In the genomic region with DNA sequence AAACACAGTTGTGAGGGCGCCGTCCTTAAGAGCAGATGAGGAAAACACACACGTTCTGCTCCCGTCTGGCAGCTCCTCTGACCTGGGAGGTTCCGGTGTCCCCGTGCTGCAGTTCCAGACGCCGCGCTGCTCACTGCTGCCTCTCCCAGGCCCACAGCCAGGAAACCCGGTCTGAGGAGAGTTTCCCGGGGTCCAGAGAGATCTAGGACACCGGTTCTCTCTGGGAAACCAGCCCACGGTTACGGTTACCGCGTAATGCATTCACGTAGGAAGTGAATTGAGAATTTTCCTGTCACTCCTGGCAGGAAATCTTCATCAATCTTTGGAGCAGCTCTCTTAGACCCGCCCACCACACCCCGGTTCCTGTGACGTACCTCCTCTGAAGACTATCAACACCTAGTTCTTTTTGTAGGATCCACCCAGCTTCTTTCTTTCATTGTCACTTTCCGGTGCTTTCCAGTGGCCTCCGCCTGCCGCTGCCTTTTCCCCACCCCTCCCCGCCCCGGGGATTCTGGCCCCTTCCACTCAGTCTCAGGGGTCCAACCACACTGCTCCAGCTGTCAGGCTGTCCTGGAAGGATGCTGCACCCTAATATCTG, we compare ENCODE assay signal across 8 mouse cellular contexts.
DNase-seq lines count a peak whose midpoint lies in the region; ATAC-seq and TF ChIP-seq lines count a peak whose summit lies in the region.

No protein-coding gene starts in this region.

- peak overlapping the region; percentile 56 for H3K4me3 ChIP-seq in embryonic facial prominence, embryonic 11.5 days (ENCODE audit: low read depth, low read length)
- H3K4me3 ChIP-seq in limb, embryonic 10.5 days, result peak overlapping the region; percentile 65
- H3K4me3 ChIP-seq in midbrain, embryonic 12.5 days, result peak overlapping the region; percentile 57
- H3K4me3 ChIP-seq in small intestine, adult 2 months (ENCODE audit: low read depth, low read length), result peak overlapping the region; percentile 95

- ATAC-seq in embryonic facial prominence, embryonic 11.5 days (replicated peaks; ENCODE audit: insufficient number of reproducible peaks, low FRiP score, low TSS enrichment, low read depth), result peak; percentile 92
- peak; percentile 94 for ATAC-seq in midbrain, embryonic 12.5 days (ENCODE audit: low FRiP score, low read depth)

- under 1% methylated on average over 25 of the region's 25 CpGs for WGBS in embryonic facial prominence, embryonic 11.5 days
- under 1% methylated on average over 25 of the region's 25 CpGs for WGBS in limb, embryonic 10.5 days
- WGBS in midbrain, embryonic 12.5 days, result under 1% methylated on average over 25 of the region's 25 CpGs
- WGBS in small intestine, adult 2 months, result under 1% methylated on average over 25 of the region's 25 CpGs

- H3K27me3 ChIP-seq in embryonic facial prominence, embryonic 11.5 days (ENCODE audit: control insufficient read depth, insufficient read depth, low read length), result no peaks in the 10 kb centered on the region
- no peaks in the 10 kb centered on the region for H3K27me3 ChIP-seq in limb, embryonic 10.5 days (ENCODE audit: low read depth, poor library complexity, severe bottlenecking)
- no peaks in the 10 kb centered on the region for H3K27me3 ChIP-seq in midbrain, embryonic 12.5 days
- H3K27me3 ChIP-seq in small intestine, adult 2 months (ENCODE audit: control insufficient read depth, insufficient read depth, low read length), result no peaks in the 10 kb centered on the region; the same call in 1 of the 2 replicates

- peak; percentile 93 for DNase-seq in 3T3-L1 (ENCODE audit: low read depth, low spot score)
- DNase-seq in adrenal gland, postnatal 14 days, result peak; percentile 70
- peak; percentile 76 for DNase-seq in embryonic facial prominence, embryonic 11.5 days (ENCODE audit: low spot score)
- peak; percentile 64 to 65 for DNase-seq in heart, adult 18-20 months
- DNase-seq in kidney, adult 18-20 months, result peak; percentile 65
- peak; percentile 76 for DNase-seq in limb, embryonic 10.5 days (ENCODE audit: low spot score)

- no peaks in the 10 kb centered on the region for H3K9me3 ChIP-seq in embryonic facial prominence, embryonic 11.5 days (replicated peaks; ENCODE audit: control insufficient read depth, low read length)
- no peaks in the 10 kb centered on the region; the same call in 1 of the 2 replicates for H3K9me3 ChIP-seq in limb, embryonic 10.5 days (replicated peaks)
- H3K9me3 ChIP-seq in midbrain, embryonic 12.5 days, result peaks cover 8% of the 10 kb centered on the region

- H3K36me3 ChIP-seq in embryonic facial prominence, embryonic 11.5 days (replicated peaks; ENCODE audit: control insufficient read depth, insufficient read depth, low read depth, low read length), result no peaks in the 10 kb centered on the region; the same call in 1 of the 2 replicates
- H3K36me3 ChIP-seq in limb, embryonic 10.5 days, result peaks cover 21% of the 10 kb centered on the region
- H3K36me3 ChIP-seq in midbrain, embryonic 12.5 days, result peaks cover 11% of the 10 kb centered on the region
- H3K36me3 ChIP-seq in small intestine, adult 2 months (ENCODE audit: control insufficient read depth, insufficient read depth, low read length), result no peaks in the 10 kb centered on the region

- TF ChIP-seq CTCF in small intestine, adult 2 months (IDR thresholded peaks at IDR 0.05; ENCODE audit: extremely low read depth, insufficient read length, insufficient replicate concordance, low read depth, low read length), result no peak

- H3K27ac ChIP-seq in embryonic facial prominence, embryonic 11.5 days (replicated peaks; ENCODE audit: low read depth, low read length), result peak overlapping the region; percentile 67
- H3K27ac ChIP-seq in limb, embryonic 10.5 days, result peak overlapping the region; percentile 88
- H3K27ac ChIP-seq in midbrain, embryonic 12.5 days (replicated peaks), result peak overlapping the region; percentile 84
- H3K27ac ChIP-seq in small intestine, adult 2 months (ENCODE audit: insufficient read depth, low read depth, low read length), result 0 out of 2 replicates have a peak overlapping the region, but pooled peaks have one; percentile 47

- H3K4me1 ChIP-seq in embryonic facial prominence, embryonic 11.5 days (ENCODE audit: control insufficient read depth, insufficient read depth, low read length), result no peaks in the 10 kb centered on the region
- H3K4me1 ChIP-seq in limb, embryonic 10.5 days, result peaks cover 7% of the 10 kb centered on the region
- H3K4me1 ChIP-seq in midbrain, embryonic 12.5 days, result peaks cover 8% of the 10 kb centered on the region; the same call in 1 of the 2 replicates
- no peaks in the 10 kb centered on the region for H3K4me1 ChIP-seq in small intestine, adult 2 months (ENCODE audit: control insufficient read depth, insufficient read depth, insufficient read length, low read length)

- H3K9ac ChIP-seq in embryonic facial prominence, embryonic 11.5 days (replicated peaks; ENCODE audit: low read length), result peak overlapping the region; percentile 77
- H3K9ac ChIP-seq in midbrain, embryonic 12.5 days (replicated peaks), result peak overlapping the region; percentile 65

- peak overlapping the region; percentile 51 for H3K4me2 ChIP-seq in embryonic facial prominence, embryonic 11.5 days (ENCODE audit: low read depth, low read length)
- peak overlapping the region; percentile 53 for H3K4me2 ChIP-seq in midbrain, embryonic 12.5 days (replicated peaks)

- TF ChIP-seq POLR2A in small intestine, adult 2 months (IDR thresholded peaks at IDR 0.05; ENCODE audit: low read depth, low read length), result no peak

Comparison
In these comparisons a context has a peak if more than half of its experiments do, and no peak if none do; other contexts are left out.
1. Peak in every context shown above with its lines: DNase-seq, ATAC-seq, H3K4me3 ChIP-seq and H3K27ac ChIP-seq.